Mouse (Mus musculus): Measurements from ENCODE around the gene Ugt1a8.

Ugt1a8 gene

DNA sequence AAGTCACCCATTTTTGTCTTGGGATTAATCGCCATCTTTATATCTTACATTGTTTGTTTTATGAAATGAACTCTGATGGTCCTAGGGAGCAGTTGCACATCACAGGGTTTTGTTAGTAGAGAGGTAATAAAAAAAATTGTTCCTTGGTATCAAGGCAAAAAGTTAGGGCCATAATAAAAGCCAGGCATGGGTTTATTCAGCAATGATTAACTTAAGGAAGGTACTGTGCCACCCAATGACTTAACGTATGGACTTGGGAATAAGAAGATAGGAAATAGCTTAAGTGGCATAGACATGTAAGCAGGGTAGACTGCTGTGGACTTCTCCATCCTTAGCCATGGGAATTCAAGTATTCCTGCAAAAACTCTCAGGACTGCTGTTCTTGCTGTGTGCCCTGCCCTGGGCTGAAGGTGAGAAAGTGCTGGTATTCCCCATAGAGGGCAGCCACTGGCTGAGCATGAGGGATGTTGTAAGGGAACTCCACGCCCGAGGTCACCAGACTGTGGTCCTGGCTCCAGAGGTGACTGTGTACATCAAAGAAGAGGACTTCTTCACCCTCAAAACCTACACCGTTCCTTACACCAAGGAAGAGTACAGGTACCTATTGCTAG is 98.8 kb downstream of the Ugt1a8 start:
- DNase-seq (ENCODE audit: low spot score in 2 of 2) = no peak

DNA sequence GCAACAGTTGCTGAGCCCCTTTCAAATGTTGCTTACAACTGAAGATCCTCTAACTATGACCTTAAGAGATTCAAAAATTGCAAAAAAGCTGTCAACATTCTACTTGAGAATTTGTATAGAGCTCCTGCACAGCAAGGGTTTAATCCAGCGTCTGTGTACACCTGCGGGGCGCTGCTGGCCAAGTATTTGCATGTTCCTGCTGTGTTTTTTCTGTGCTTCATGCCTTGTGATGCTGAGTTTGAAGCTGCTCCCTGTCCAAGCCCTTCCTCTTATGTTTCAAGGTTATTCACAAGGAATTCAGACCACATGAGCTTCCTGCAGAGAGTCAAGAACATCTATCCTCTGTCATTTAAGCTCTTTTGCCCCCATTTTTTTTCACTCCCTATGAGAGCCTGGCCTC is 104.5 kb downstream of the Ugt1a8 start:
- DNase-seq (ENCODE audit: low spot score in 2 of 2) = no peak

DNA sequence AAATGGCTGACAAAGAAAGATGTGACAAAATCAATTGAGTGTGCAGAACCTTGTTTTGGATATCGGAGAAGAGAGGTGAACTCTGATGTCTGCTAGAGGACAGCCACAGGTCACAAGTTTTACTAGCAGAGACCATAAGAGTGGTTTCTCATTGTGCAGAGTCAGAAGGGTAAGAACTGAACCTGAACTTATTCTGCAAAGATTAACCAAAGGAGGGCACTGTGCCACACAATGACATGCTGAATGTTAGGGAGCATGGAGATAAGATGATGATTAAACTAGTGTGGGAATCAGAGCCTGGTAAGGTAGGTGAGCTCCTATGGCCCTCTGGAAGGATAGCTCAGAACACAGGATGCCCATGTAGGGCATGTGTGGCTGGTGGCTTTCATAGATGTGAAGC is 108.1 kb downstream of the Ugt1a8 start:
- DNase-seq (ENCODE audit: low spot score in 2 of 2) = no peak

DNA sequence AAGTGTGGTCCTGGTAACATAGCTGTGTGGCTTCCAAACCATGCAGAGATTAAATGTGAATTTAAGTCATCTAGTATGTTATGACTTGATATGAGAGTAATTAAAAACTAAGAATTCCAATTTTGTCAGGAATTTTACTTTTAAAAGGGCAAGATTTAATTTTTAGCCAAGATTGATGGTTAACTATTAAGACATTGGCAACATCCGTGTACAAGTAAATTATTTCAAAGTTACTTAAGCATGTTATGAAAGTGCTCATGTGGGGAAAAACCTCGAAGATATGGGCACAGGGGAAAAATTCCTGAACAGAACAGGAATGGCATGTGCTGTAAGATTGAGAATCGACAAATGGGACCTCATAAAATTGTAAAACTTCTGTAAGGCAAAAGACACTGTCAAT is 109.8 kb downstream of the Ugt1a8 start:
- DNase-seq (ENCODE audit: low spot score in 2 of 2) = no peak

DNA sequence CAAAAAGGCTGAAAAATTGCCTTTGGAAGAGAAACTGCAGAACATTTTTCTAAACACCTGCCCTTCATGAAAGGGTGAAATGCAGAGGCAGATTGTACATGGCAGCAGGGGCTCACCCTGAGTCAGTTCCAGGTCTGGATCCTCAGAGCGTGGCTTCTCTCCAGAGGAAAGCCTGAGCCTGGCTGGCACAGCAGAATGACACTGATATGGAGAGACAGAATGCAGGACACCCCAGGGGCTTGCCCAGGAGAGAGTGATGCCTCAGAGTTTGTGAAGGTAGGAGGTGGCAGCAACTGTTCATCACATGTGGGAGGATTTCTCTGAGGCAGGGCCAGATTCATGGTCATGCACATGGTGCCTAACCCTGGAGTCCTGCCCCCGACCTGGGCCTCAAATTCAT is 112.4 kb downstream of the Ugt1a8 start:
- DNase-seq (ENCODE audit: low spot score in 2 of 2) = no peak

DNA sequence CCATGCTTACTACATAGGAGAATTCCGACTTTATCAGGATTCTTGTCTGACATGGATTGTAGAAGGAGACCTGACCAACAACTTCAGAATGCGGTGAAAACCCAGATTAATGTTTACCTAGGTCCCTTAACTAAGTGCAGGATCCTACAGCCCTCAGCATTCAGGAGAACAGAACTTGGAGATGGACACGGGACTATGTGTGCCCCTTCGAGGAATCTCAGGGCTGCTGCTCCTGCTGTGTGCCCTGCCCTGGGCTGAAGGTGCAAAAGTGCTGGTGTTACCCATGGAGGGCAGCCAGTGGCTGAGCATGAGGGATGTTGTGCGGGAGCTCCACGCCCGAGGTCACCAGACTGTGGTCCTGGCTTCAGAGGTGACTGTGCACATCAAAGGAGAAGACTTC is 112.8 kb downstream of the Ugt1a8 start, which contains the start of gene Ugt1a2:
Gene Ugt1a2 (plus strand): TSS at position 146 of the 400 bp plus-strand sequence.
- DNase-seq (ENCODE audit: low spot score in 2 of 2) = no peak

DNA sequence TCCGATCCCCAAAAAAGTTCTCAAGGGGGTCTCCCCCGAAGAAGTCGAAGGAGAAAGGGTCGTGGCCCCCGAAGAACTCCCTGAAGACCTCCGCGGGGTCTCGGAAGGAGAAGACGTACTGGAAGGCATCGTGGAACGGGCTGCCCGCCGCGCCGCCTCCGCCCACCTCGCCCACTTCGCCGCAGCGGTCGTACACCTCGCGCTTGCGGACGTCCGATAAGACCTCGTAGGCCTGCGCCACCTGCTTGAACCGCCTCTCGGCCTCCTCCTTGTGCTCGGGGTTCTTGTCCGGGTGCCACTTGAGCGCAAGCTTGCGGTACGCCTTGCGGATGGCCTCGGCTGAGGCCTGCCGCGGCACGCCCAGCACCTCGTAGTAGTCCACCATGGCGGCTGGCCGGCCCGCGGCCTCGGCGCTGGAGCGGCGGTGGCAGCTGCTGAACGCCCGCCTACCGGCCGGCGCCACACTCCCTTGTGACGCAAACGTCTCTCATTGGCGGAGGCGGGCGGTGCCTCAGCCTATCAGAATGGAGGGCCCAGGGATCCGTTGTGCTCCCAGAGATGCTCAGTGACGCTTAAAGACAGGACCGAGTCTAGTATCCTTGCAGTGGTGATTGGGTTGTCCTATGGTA is 117.8 kb downstream of the Ugt1a8 start, which contains the start of gene Dnajb3:
Gene Dnajb3 (minus strand): TSS at position 489 of the 629 bp plus-strand sequence.
- DNase-seq (ENCODE audit: low spot score in 2 of 2) = peak; percentile 66 to 73

DNA sequence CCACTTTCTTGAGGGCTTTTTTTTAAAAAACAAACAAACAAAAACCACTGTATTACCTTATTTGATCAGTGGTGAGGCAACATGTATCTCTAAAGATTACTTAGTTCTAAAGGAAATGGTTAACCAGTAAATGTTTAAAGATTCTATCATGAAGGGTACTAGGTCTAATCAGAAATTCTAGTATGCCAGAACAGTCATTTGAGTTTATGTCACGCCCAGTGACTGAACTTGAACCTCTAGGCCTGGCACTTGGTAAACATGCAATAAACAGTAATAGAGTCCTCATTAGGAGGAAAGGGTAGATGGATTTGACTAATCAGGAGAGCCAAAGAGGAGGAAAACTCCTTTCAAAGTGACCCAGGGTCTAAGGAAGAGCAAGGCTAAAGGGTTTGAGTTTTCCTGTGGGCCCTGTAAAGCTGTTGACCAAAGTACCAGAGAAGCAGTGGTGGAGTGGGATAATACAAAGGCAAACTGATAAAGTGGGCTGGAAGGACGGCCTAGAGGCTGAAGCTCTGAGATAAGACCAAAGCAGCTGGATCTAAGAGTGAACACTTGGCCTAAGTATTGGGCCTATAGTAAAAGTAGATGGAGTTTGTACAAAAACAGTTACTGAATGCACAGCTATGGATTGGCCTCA is 119.3 kb downstream of the Ugt1a8 start:
- DNase-seq (ENCODE audit: low spot score in 2 of 2) = no peak

DNA sequence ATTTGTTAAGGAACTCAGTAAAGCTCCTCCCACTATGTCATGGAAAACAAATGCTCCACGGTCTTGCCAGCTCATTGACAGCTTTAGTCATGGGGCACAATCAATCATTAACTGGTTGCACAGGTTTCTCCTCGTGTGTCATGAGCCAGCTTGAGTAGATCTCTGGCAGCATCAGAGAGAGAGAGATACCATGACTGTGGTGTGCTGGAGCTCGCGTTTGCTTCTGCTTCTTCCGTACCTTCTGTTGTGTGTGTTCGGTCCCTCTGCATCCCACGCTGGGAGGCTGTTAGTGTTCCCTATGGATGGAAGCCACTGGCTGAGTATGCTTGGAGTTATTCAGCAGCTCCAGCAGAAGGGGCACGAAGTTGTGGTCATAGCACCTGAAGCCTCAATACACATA is 124.2 kb downstream of the Ugt1a8 start, which contains the start of gene Ugt1a1:
Gene Ugt1a1 (plus strand): TSS at position 148 of the 400 bp plus-strand sequence.
- DNase-seq (ENCODE audit: low spot score in 2 of 2) = no peak

DNA sequence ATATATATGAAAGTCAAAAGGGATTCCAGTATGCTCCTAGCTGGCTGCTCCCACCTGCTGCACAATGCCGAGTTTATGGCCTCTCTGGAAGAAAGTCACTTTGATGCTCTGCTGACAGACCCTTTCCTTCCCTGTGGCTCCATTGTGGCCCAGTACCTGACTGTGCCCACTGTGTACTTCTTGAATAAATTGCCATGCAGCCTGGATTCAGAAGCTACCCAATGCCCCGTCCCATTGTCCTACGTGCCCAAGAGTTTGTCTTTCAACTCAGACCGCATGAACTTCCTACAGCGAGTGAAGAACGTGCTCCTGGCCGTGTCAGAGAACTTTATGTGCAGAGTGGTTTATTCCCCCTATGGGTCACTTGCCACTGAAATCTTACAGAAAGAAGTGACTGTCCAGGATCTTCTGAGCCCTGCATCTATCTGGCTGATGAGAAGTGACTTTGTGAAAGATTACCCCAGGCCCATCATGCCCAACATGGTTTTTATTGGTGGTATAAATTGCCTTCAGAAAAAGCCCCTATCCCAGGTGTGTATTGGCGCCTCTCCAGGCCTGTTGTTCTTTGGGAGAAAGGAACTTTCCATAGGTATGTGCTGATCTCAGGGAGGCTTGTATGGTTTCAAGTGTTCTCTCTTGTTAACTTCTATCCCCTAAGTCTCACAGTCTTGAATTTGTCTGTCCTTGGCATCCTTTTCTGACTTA is 124.9 kb downstream of the Ugt1a8 start:
- no peak for DNase-seq (ENCODE audit: low spot score in 2 of 2)

DNA sequence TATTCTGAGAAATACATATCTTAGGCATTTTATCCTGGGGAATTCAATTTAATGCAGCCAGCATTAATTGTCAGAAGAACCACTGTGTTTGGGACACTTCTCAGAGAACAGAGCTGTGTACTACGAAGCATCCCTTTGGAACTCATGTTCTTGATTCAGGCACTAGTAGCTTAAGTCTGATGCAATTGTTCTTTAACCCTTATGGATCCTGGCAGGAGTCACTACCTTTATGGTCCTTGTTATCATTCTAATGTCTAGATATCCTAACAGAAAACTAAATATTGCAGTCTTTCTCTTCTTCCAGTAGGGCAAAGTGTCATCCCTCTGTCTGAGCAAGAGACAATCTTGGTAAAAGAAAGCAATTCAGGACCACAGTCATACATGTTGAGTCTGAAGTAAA is 125.4 kb downstream of the Ugt1a8 start:
- DNase-seq (ENCODE audit: low spot score in 2 of 2) = no peak

DNA sequence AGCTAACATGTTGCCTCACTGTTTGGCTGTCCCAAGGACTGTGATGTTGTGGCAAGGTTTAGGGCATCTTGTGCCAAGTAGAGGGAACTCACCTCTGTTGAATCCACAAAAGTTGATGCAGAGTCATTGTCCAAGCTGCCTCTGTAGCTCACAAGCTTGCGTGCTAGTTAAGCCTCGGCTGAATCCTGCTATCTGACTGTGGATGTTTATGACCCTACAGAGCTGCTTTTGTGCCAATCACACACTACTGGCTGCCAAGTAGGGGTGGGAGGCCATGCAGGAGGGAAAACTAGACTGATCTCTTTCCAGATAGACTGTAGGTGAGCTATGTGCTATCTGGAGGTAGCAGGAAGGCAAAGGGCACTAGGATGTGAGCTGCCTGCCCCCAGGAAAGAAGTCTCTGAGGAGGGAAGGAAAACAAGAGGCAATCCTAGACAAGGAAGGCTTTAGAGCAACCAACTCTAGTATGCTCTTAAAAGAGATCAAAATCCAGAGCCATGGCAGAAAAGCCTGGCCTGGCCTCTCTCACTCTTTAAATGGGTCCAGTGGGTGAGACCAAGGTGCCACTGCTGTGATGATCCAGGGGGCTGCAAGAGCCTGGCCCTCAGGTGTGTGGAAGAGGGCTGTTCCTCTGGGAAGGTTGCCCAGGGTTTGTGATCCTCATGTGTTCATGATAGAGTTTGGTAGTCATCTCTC is 126.3 kb downstream of the Ugt1a8 start:
- DNase-seq (ENCODE audit: low spot score in 2 of 2) = no peak

DNA sequence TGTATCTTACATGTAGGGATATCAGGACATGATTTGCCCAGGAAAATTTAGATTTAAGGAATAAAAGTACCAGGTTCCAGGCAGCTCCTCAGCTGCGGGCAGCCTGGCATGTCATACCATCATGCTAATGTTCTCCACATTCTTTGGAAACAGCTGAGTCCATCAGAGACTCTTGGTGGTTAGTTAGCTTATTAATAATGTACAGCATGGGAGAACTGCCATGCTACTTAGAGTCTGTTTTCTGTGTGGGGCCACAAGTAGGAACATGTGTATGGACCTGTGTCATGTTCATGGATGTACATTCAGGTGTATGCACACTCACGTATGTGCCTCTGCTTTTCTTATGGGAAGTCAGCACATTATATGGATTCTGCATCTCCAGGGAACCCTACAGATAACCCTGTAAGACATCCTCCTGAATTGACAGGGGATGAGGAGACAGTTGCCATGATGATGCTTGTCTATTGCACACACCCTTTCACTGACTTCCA is 126.9 kb downstream of the Ugt1a8 start:
- DNase-seq (ENCODE audit: low spot score in 2 of 2) = no peak

DNA sequence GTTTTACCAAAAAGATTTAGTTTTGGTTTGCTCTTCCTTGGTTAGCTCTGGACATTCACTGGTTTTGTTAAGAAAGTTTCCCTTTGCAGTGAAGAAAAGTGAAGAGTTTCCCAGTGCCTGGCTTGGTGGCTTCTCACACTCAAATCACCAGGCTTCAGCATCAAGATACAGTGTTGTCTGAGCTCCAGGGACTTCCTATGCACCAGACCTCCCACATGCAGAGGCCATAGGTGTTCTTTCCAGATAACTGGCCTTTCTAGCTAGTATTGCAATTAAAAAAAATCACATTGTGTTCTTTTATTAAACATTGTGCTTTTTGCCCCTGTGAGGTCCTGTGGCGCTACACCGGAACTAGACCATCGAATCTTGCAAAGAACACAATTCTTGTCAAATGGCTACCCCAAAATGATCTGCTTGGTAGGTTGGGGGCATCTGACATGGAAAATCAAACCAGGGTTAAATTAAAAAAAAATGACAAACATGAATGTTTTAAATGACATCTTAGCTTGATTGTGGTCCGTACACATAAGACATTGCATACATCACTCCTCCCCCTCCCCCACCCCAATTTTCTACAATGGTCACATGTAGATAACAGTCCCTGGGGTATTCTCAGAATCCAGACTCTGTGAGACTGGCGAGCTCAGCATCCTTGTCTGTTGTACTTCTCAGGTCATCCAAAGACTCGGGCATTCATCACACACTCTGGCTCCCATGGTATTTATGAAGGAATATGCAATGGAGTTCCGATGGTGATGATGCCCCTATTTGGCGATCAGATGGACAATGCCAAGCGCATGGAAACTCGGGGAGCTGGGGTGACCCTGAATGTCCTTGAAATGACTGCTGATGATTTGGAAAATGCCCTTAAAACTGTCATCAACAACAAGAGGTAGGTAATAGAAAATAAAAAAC is 128.1 kb downstream of the Ugt1a8 start:
- DNase-seq (ENCODE audit: low spot score in 2 of 2) = no peak

DNA sequence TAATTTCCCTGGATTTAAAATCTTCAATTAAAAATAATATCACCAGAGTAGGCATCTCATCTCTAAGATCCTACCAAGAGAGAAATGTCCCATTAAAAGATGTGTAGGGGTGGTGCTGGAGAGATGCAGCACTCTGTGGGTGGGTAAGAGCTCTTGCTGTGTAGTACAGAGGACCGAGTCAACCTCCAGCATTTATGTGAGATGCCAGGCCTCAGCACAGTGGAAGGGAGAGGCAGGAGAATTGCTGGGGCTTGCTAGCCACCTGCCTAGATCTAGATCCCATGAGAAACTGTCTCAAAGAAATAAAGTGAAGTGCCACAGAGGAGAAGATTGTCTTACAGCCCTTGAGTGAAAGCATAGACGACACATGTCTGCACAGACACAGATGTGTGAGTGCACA is 128.9 kb downstream of the Ugt1a8 start:
- no peak for DNase-seq (ENCODE audit: low spot score in 2 of 2)

DNA sequence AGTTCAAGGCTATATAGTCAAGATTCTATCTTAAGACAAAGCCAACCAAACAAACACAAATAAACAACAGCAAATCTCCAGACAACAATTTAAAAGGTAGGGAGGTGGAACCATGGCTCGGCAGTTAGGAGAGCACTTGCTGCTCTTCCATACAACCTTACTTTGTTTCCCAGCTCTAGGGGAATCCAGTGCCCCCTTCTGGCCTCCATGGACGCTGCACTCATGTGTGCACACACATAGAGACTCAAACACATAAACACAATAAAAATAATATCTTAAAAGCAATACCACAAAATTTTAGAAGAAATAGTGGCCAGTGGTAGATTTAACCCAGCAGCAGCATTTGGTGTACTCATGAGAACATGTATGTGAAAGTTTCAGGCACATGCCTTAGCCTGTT is 129.5 kb downstream of the Ugt1a8 start:
- DNase-seq (ENCODE audit: low spot score in 2 of 2) = no peak

DNA sequence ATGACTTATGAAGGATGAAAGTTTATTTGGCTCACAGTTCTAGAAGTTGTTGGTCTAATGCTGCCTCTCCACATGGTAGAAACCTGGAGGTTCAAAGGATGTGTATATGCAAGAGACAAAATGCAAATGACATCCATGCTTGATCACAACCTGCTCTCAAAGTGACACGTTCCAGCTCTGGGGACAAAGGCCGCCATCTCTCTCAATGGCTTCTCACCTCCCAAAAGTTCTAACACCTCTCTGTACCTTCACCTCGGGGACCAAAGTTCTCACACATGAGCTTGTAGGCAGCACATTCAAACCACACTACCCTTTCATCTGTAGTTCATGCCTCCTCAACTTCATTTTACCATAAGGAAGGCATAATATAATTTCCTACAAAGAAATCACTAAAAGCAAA is 130.0 kb downstream of the Ugt1a8 start:
- DNase-seq (ENCODE audit: low spot score in 2 of 2) = no peak

DNA sequence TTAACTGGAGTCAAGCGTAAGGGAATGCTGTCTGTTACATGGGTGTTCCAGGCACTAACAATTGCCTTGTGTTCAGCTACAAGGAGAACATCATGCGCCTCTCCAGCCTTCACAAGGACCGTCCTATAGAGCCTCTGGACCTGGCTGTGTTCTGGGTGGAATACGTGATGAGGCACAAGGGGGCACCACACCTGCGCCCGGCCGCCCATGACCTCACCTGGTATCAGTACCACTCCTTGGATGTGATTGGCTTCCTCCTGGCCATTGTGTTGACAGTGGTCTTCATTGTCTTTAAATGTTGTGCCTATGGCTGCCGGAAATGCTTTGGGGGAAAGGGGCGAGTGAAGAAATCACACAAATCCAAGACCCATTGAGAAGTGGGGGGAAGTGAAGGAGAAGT is 130.4 kb downstream of the Ugt1a8 start:
- DNase-seq (ENCODE audit: low spot score in 2 of 2) = no peak

DNA sequence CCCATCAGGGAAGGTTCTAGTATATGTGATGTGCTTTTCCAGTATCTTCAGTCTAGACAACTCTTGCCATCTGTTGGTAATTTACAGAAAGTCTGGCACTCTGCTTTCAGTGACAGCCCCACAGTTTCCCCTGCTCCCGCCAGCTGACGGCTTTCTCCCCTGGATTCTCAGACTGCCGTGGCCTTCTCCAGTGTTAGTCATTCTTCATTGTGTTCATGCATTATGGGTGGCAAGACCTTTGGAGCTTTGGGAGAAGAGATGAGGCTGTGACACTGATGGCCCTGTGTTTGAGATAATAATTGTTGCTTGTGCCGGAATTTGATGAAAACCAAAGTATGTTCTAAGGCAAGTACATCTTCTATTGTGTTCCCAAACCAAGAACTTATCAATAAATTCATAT is 131.0 kb downstream of the Ugt1a8 start:
- DNase-seq (ENCODE audit: low spot score in 2 of 2) = no peak

DNA sequence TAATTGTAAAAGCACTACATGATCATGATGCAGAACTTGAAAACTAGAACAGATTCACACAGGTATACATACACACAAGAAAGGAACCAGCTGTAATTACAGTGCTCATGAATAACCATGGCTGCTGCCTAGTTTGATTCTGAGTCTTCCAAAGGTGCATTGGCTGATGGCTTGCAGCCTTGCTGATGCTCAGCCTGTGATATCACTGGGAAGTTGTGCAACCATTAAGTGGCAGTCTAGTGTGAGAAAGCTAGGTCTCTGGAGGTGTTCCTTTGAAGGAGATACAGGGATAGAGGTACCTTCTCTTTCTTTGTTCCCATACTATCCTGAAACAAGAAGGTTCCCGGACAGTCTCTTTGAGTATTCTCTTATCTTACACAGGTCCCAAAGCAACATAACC is 131.4 kb downstream of the Ugt1a8 start:
- no peak for DNase-seq (ENCODE audit: low spot score in 2 of 2)

DNA sequence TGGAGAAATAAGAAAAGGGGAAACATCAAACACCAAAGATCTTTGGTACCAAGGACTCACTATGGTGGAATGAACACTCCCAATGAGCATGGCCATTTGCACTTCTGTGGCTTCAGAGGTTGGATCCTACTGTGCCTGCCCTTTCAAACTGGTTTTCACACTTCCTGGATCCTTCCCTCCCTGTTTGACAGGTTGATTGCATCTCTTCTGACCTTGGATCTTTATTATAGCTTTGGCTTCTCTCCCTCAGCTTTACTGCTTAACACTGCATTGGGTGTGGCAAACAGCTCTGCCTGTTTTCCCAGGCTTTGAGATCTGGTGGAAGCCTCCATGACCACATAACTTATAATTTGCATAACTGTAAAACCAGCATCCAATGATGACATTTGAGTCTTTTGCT is 132.7 kb downstream of the Ugt1a8 start:
- no peak for DNase-seq (ENCODE audit: low spot score in 2 of 2)
